Mouse (Mus musculus): ENCODE results near the gene 4930518I15Rik.
"Not testable (repeated sequence)": the region's sequence is repeated elsewhere in the genome, so short reads cannot be mapped to it uniquely, and the experiment has no call there.

4930518I15Rik gene

GRCm38 (mm10) chr2:156857835-156858234 is at the start of gene 4930518I15Rik:
TSS of gene 4930518I15Rik (minus strand) at chr2:156857946.
- no peak for DNase-seq (ENCODE audit: low spot score in 2 of 2)

- not testable (repeated sequence) for DNase-seq (ENCODE audit: low spot score in 2 of 2)
Measured at GRCm38 (mm10) chr2:156905931-156906330, 48.2 kb upstream of the 4930518I15Rik start.

GRCm38 (mm10) chr2:156904976-156905717 is 47.4 kb upstream of the 4930518I15Rik start:
- peak; percentile 65 to 67 for DNase-seq (ENCODE audit: low spot score in 2 of 2)

- DNase-seq (ENCODE audit: low spot score in 2 of 2), result no peak
Measured at GRCm38 (mm10) chr2:156903367-156903766, 45.6 kb upstream of the 4930518I15Rik start.

GRCm38 (mm10) chr2:156902411-156902810 is 44.7 kb upstream of the 4930518I15Rik start:
- DNase-seq (ENCODE audit: low spot score in 2 of 2), result not testable (repeated sequence)

- DNase-seq (ENCODE audit: low spot score in 2 of 2), result no peak
Measured at GRCm38 (mm10) chr2:156901883-156902282, 44.1 kb upstream of the 4930518I15Rik start.

DNA sequence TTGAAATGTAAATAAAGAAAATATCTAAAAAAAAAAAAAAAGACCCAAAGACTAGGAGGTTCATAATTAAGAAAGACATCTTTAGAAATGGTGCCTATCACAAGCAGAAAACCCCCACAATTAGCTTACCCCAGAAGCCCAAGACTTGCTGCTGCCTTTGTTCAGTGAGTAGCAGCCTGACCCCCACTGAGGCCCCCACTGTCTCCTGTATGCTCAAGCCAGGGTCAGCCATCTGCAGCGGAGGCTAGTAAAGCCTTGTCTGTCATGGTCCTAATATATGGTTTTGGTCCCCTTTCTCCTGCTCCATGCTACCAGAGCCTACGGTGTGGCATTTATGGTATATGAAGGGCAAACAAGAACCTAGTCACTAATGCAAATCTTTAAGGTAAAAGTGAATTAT is 43.6 kb upstream of the 4930518I15Rik start:
- no peak for DNase-seq (ENCODE audit: low spot score in 2 of 2)

GRCm38 (mm10) chr2:156899184-156899583 is 41.4 kb upstream of the 4930518I15Rik start:
- DNase-seq (ENCODE audit: low spot score in 2 of 2), result no peak

- DNase-seq (ENCODE audit: low spot score in 2 of 2), result no peak
Measured at GRCm38 (mm10) chr2:156898374-156898773, 40.6 kb upstream of the 4930518I15Rik start.

GRCm38 (mm10) chr2:156897034-156897433 is 39.3 kb upstream of the 4930518I15Rik start:
- DNase-seq (ENCODE audit: low spot score in 2 of 2), result peak in 1 of 2 experiments; percentile 30

DNA sequence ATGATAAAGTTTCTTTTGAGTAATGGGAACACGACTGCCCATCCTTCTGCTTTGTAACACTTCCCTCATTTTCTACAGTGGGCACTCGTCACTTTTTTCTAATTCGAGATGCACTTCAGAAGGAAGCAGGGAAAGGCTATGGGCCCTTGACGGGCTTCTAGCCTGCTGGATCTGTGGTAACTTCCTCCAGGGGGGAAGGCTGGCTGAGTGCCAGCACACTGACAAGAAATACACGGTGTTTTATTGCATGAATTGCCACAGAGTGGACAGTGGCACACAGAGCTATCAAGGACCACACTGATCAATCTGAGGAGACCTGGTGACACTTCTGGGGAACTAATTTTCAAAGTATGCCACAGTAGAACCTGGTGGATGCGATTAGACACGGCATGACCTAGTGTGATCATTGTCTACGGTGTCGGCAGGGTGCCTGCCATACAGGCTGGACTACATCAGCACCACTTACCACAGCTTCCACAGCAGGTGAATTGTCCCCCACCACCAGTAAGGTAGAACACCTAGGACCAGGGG is 38.7 kb upstream of the 4930518I15Rik start:
- DNase-seq (ENCODE audit: low spot score in 2 of 2), result no peak

- no peak for DNase-seq (ENCODE audit: low spot score in 2 of 2)
Measured at GRCm38 (mm10) chr2:156894496-156895265, 36.9 kb upstream of the 4930518I15Rik start.

- DNase-seq (ENCODE audit: low spot score in 2 of 2), result no peak
Measured at GRCm38 (mm10) chr2:156892821-156893220, 35.1 kb upstream of the 4930518I15Rik start.

DNA sequence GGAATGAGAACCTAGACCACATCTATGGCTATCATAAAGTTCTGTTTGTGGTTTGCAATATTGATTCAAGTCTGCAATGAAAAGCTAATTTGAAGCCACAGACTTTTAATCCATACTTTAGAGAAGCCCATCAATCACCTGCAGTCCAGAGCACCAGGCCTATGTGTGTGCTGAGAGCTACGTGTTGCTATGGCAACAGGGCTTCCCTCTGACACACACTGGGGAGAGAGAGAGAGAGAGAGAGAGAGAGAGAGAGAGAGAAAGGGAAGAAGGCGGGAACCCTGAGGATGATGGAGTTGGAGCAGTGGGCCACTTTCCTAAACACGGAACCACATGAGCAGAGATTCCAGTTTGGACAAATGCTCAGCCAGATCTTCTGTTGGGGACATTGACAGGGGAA is 34.5 kb upstream of the 4930518I15Rik start:
- DNase-seq (ENCODE audit: low spot score in 2 of 2), result no peak

- no peak for DNase-seq (ENCODE audit: low spot score in 2 of 2)
Measured at GRCm38 (mm10) chr2:156888490-156888889, 30.7 kb upstream of the 4930518I15Rik start.

DNA sequence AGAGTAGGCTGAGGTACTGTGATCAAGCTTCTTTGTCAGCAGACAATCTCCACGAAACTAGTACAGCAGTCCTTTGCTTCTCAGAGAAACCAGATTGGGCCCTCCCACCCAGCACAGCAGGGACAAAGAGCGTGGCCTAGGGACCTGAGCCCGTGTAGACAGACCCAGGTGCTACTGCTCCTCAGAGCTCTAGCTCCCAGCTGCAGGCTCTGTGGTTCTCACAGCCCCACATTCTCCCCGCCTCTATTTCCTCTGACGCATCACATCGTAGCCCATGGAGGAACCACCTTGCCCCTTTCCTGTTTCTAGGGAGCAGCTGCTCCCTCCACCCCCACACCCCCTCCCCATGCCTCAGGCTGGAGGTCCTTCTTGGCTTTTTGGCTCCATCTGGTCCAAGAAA is 29.3 kb upstream of the 4930518I15Rik start, which contains the start of gene Sla2:
Sla2 (minus strand) TSS at position 176 of the 400 bp plus-strand sequence.
- DNase-seq (ENCODE audit: low spot score in 2 of 2), result no peak

GRCm38 (mm10) chr2:156886084-156886631 is 28.4 kb upstream of the 4930518I15Rik start:
- DNase-seq (ENCODE audit: low spot score in 2 of 2), result no peak

GRCm38 (mm10) chr2:156885666-156886065 is 27.9 kb upstream of the 4930518I15Rik start:
- not testable (repeated sequence) for DNase-seq (ENCODE audit: low spot score in 2 of 2)

DNA sequence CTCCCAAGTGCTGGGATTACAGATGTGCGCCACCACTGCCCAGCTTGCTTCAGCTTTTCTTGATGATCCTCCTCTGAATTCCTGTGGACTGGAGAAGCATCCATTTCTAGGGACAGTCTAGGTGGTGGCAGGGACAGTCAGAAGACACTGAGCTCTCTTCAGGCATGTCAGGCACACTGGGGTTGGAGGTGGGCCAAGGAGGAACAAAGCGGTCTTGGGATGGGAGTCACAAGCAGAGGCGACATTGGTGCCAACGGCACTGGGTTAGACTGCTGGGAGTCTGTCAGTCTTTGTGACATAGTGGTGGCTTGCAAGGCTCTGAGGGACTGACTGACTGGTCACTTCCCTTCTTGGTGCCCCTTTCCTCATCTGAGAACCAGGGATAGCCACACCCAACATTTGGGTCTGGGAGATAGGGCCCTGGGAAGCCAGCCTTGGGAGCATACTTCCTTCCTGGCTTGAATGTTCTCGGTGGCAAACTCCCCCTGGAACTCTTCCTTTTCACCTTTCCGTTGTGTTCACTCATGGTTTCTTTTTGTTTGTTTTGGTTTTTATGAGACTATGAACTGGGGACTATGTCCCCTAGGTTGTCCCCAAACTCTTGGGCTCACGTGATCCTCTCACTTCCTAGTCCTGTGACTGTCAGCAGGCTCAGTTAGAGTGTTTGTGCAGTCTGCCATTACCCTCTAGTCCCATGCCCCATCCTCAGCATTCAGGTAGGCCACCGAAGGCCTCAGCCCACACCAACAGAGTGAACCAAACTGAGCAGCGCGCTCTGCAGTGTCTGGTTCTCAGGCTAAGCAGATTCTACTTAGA is 26.9 kb upstream of the 4930518I15Rik start:
- DNase-seq (ENCODE audit: low spot score in 2 of 2), result no peak

- no peak for DNase-seq (ENCODE audit: low spot score in 2 of 2)
Measured at GRCm38 (mm10) chr2:156882431-156883001, 24.8 kb upstream of the 4930518I15Rik start.

DNA sequence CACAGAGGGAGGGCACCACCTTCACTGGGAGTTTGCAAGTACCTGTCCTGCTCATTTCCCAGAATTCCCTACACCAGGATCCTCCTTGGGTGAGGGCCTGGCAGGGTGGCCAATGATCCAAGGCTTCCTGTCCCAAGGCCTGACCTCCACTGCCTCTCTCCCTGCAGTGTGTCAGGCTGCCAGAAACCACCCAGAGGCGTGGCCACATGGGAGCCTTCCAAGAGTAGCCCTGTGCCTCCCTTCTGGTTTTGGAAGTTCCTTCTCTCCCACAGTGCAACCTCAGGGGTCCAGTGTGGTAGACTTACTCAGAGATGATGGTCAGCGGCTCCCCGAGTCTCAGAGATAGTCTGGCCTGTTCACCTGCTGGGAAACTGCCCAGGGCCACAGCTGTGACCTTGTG is 21.8 kb upstream of the 4930518I15Rik start:
- no peak for DNase-seq (ENCODE audit: low spot score in 2 of 2)
